Mouse (Mus musculus) hindbrain, embryonic 12.5 days (tissue): ENCODE results near the gene Acyp2. TPM values are rescaled to one million over a fixed set of nuclear protein-coding genes. Genes with fewer than 3 reads are reported as not detected.

Source experiments
- polyA plus RNA-seq: library from polyadenylated mRNA; unstranded; fragments of >200 nt; fragmentation: Nextera tagmentation; extraction: Ambion mirVana; gene quantifications from 2 replicates; pipeline ENCODE4 v1.2.1, GENCODE M21; 2016

The Acyp2 gene
- polyA plus RNA-seq, 1 experiment from 2014 or later: 15.4 TPM

Other genes starting within 250 kb of the Acyp2 start
- gene 4930505A04Rik, start 177.8 kb downstream of the Acyp2 start, polyA plus RNA-seq: 0.26 TPM in 1 of 2 replicates, not detected in the other
- gene Psme4, start 122.1 kb upstream of the Acyp2 start, polyA plus RNA-seq: 34.5 and 36.6 TPM in 2 replicates
- 1.7 and 2.1 TPM in 2 replicates for gene Gpr75, start 235.8 kb upstream of the Acyp2 start, polyA plus RNA-seq
- 32.9 and 34.7 TPM in 2 replicates for gene Asb3, start 235.8 kb upstream of the Acyp2 start, polyA plus RNA-seq